Mouse (Mus musculus) frontal cortex, postnatal 36 days (tissue): ENCODE measurements around the gene Tmbim7.

Experiments
- DNase-seq, 2 experiments: peaks; one replicate each; pipeline ENCODE4 v3.0.0; 2022; ENCODE audit warnings: low spot score in 2 of 2

The Tmbim7 gene

GRCm38 (mm10) chr5:3665225-3665624, 14.2 kb downstream of the Tmbim7 start:
- DNase-seq, result no peak

GRCm38 (mm10) chr5:3666585-3666984, 15.6 kb downstream of the Tmbim7 start:
- no peak for DNase-seq

DNA sequence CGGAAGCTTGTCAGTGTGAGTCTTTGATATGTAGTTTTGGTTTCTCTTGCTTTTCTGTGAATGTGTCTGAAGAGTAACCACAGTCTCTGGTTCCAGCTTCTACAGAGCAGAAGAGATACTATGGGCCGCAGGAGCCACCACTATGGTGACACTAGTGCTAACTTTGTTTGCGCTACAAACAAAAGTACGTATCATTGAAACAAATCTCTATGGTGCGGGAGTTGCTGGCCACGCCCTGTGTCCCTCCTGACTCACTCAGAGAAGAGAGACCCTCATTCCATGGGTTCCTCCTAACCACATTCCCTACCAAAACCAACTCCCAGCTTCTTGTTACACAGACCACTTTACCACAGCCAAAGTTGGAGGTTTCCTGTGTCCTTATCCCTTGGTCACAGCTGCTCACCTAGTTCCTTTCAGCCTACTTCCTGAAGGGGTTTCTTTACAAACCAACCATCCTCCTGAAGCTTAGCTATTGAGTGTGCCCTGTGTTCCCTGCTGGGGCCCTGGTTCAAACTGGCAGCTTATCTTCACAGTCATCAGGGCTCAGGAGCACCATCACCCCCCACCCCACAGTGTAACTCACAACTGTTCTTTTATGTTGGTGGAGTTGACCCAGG, 19.1 kb downstream of the Tmbim7 start:
- DNase-seq, result no peak

GRCm38 (mm10) chr5:3688298-3688697, 37.3 kb downstream of the Tmbim7 start:
- DNase-seq, result no peak

- DNase-seq, result no peak
Measured at GRCm38 (mm10) chr5:3691283-3691682, 40.3 kb downstream of the Tmbim7 start.

DNA sequence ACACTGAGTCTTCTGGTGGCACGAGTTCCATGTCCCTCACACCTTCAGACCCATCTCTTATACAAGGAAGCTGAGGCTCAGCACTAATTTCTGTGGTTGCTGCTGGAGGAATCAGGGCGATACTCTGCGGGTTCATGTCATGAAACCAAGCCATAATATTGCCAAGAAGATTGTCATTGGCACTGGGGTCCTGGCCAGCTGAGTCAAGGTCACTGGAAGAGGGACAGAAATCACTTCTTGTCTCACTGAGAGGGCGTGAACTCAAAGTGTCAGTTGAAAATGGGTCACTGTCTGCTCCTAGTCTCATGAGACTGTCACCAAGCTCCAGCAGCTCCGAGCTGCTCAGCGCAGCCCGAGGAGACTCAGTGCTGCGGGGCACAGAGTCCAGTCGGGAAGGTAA, 42.0 kb downstream of the Tmbim7 start:
- no peak for DNase-seq

DNA sequence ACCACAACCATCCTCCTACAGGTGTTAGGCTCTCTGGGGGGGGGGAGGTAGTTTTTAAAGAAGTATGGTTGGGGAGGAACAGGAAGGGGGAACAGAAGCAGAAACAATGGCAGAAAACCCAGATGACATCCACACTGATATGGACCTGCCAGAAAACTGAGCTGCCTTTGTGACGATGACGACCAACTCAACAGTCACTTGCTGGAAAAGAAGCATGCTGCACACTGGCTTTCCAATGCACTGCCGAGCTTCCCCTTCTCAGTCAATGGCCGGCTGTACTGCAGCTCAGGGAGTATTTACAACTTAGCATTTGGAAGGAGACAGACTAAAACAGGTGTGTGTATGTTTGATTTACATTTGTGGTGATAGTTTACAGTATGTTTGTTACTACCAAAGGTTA, 44.2 kb downstream of the Tmbim7 start:
- DNase-seq, result no peak

- DNase-seq, result no peak
Measured at GRCm38 (mm10) chr5:3696031-3696430, 45.0 kb downstream of the Tmbim7 start.

- no peak for DNase-seq
Measured at GRCm38 (mm10) chr5:3700025-3700424, 49.0 kb downstream of the Tmbim7 start.

DNA sequence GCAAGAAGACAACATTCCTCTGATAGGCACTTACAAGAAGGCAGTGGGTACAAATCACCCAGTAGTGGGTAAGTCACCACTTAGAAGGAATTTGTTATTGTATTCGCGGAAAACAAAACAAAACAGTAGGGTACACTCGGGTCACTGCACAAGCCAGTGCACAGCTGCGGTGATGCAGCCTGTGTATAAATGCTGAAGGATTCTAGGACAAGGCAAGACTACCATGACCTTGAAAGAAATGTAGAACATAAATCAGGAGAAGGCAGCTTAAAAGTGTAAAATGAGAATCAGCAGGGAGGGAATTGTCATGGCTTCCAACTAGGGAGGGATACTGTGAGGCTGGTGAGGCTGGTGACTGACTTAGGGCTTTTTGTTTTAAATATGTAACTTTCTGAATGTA, 51.2 kb downstream of the Tmbim7 start:
- DNase-seq, result no peak

GRCm38 (mm10) chr5:3715800-3716199, 64.8 kb downstream of the Tmbim7 start:
- DNase-seq, result no peak

GRCm38 (mm10) chr5:3719371-3719770, 68.4 kb downstream of the Tmbim7 start:
- no peak for DNase-seq

- no peak for DNase-seq
Measured at GRCm38 (mm10) chr5:3722873-3723272, 71.9 kb downstream of the Tmbim7 start.

GRCm38 (mm10) chr5:3723415-3723814, 72.4 kb downstream of the Tmbim7 start:
- DNase-seq, result no peak

DNA sequence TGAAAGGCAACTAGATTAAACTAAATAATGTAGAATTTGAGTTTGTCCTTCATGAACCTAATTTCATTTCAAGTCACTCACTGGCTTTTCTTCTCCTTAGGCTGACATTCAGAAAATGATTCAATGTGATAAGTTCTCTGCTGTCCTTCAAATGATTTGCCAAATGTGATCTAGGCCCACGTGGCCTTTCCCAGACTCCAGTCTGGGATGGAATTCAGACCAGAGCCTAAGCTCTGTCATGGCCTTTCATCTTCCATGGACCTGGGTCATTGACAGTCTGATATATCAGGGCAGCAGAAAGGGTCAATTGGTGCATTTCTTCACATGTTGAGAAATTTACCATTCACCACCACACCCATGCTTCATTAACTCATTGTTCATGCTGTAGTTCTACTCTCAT, 74.5 kb downstream of the Tmbim7 start:
- no peak for DNase-seq

DNA sequence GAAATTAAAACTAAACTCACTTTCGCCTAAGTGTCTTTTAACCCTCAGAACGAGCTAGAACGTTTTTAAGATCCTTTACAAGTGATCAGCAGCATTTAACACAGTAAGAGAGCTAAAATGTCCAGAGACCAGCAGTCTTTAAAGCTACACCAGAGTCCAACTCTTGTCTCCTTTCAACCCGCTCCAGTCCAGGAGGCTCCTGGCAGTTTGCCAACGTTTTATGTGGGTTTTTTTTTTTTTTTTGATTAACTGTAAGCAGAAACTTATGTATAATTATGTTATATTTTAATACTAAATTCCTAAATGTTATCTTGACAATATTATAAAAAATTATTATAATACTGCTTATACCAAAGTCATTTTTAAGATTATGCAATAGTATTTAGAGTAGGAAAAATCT, 77.8 kb downstream of the Tmbim7 start:
- DNase-seq, result no peak
